Mouse (Mus musculus) kidney, embryonic 16.5 days (tissue): ENCODE measurements around the gene Apol6. TPM values are rescaled to one million over a fixed set of nuclear protein-coding genes. Genes with fewer than 3 reads are reported as not detected.
A peak's percentile ranks its signal among the peaks of the same experiment; 100 is the strongest.

ENCODE experiments used
- ATAC-seq: fragments of 200-750 bp; cut with Nextera tagmentation; 2 replicates; pipeline ENCODE4 v1.8.0; 2017; ENCODE audit warnings: moderate TSS enrichment; ENCODE audit not compliant: low FRiP score, low TSS enrichment
- H3K27ac ChIP-seq: fragments of 300-500 bp; sonication (generic); 2 replicates; pipeline ENCODE4 v1.5.1; 2014; ENCODE audit warnings: low read length
- H3K27me3 ChIP-seq: fragments of 300-500 bp; sonication (generic); 2 replicates; pipeline ENCODE4 v1.6.1; 2014; ENCODE audit warnings: low read length, control low read depth, mixed read lengths; ENCODE audit not compliant: insufficient read depth
- H3K36me3 ChIP-seq: fragments of 300-500 bp; sonication (generic); 2 replicates; pipeline ENCODE4 v1.6.1; 2014; ENCODE audit warnings: low read length, control low read depth, mixed read lengths; ENCODE audit not compliant: insufficient read depth
- H3K4me1 ChIP-seq: fragments of 300-500 bp; sonication (generic); 2 replicates; pipeline ENCODE4 v1.6.1; 2014; ENCODE audit warnings: low read length, control low read depth, mixed read lengths; ENCODE audit not compliant: insufficient read depth
- H3K4me2 ChIP-seq: fragments of 300-500 bp; sonication (generic); replicated peaks from 2 replicates; pipeline ENCODE4 v1.6.1; 2014; ENCODE audit warnings: low read depth, low read length
- H3K4me3 ChIP-seq: fragments of 300-500 bp; sonication (generic); 2 replicates; pipeline ENCODE4 v1.5.1; 2014; ENCODE audit warnings: mild to moderate bottlenecking, low read length
- H3K9ac ChIP-seq: fragments of 300-500 bp; sonication (generic); replicated peaks from 2 replicates; pipeline ENCODE4 v1.6.1; 2014; ENCODE audit warnings: low read length
- H3K9me3 ChIP-seq: fragments of 300-500 bp; sonication (generic); 2 replicates; pipeline ENCODE4 v1.6.1; 2016; ENCODE audit warnings: low read length, control low read depth
- WGBS: fragments of 180-500 bp; shearing (Covaris S2); extraction: QIAGEN DNeasy Blood & Tissue Kit; methylation state at CpG from one replicate; pipeline ENCODE4 v1.1.7; 2014; 5-methylcytosine and 5-hydroxymethylcytosine counted together
- polyA plus RNA-seq: library from polyadenylated mRNA; unstranded; fragments of >200 nt; fragmentation: Nextera tagmentation; extraction: Ambion mirVana; gene quantifications from 2 replicates; pipeline ENCODE4 v1.2.1, GENCODE M21; 2015

Gene Apol6
- polyA plus RNA-seq, 1 experiment from 2014 or later: not detected

- WGBS: 72% methylated on average over 3 of the region's 3 CpGs
- Histone ChIP-seq H3K9me3 (no peaks in the 10 kb centered on the region), H3K27me3 (no peaks in the 10 kb centered on the region), H3K4me3 (no peak overlapping the region), H3K4me1 (no peaks in the 10 kb centered on the region), H3K9ac (no peak overlapping the region), H3K4me2 (no peak overlapping the region), H3K36me3 (peaks cover 47% of the 10 kb centered on the region), H3K27ac (no peak overlapping the region)
- ATAC-seq: no peak
Measured at GRCm38 (mm10) chr15:77078786-77079185, 34.3 kb downstream of the Apol6 start.

- no peak overlapping the region for H3K4me3 ChIP-seq
- H3K4me2 ChIP-seq: no peak overlapping the region
- no peaks in the 10 kb centered on the region for H3K9me3 ChIP-seq
- no peak overlapping the region for H3K9ac ChIP-seq
- ATAC-seq: no peak
- H3K4me1 ChIP-seq: no peaks in the 10 kb centered on the region
- 77% methylated on average over 14 of the region's 14 CpGs for WGBS
- H3K36me3 ChIP-seq: peaks cover 47% of the 10 kb centered on the region
- H3K27me3 ChIP-seq: no peaks in the 10 kb centered on the region
- H3K27ac ChIP-seq: no peak overlapping the region
Measured at GRCm38 (mm10) chr15:77079256-77079822, 34.8 kb downstream of the Apol6 start.

- H3K27ac ChIP-seq: no peak overlapping the region
- H3K9me3 ChIP-seq: no peaks in the 10 kb centered on the region
- no peak overlapping the region for H3K4me3 ChIP-seq
- H3K4me2 ChIP-seq: no peak overlapping the region
- WGBS: 77% methylated on average over 11 of the region's 11 CpGs
- H3K27me3 ChIP-seq: no peaks in the 10 kb centered on the region
- peaks cover 49% of the 10 kb centered on the region for H3K36me3 ChIP-seq
- no peak overlapping the region for H3K9ac ChIP-seq
- no peaks in the 10 kb centered on the region for H3K4me1 ChIP-seq
- ATAC-seq: no peak
Measured at GRCm38 (mm10) chr15:77079890-77080361, 35.4 kb downstream of the Apol6 start.

DNA sequence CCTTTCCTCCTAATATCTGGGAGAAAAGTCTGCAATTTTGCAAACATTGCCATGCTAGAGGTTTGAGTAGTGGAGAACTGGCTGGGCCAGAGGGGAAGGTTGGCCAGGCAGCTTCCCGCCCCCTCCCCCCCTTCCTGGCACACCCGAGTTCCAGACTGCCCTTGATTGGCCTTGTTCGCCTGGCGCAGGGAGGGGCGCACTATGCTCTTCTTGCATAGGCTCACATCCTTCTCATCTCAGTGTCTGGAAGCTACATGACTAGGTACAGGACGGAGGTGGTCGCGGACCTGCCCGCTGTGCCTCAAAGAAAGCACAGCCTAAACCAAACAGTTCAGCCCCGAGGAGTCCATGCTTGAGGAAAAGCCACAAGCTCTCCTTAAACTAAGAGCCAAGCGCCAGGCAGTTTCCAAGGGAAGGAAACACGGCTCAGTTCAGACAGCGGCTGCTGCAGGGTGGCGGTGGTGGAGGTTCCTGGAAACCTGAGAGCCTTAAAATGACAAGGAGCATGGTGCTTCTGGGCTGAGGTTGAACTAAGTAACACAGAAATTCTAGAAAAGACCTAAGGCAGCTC is 36.2 kb downstream of the Apol6 start:
- 62% methylated on average over 14 of the region's 14 CpGs for WGBS
- no peaks in the 10 kb centered on the region for H3K27me3 ChIP-seq
- H3K4me2 ChIP-seq: no peak overlapping the region
- H3K9me3 ChIP-seq: no peaks in the 10 kb centered on the region
- peak overlapping the region; percentile 15; the same call in 1 of the 2 replicates for H3K27ac ChIP-seq
- ATAC-seq: no peak
- no peaks in the 10 kb centered on the region for H3K4me1 ChIP-seq
- H3K4me3 ChIP-seq: no peak overlapping the region
- H3K9ac ChIP-seq: no peak overlapping the region
- peaks cover 55% of the 10 kb centered on the region for H3K36me3 ChIP-seq

DNA sequence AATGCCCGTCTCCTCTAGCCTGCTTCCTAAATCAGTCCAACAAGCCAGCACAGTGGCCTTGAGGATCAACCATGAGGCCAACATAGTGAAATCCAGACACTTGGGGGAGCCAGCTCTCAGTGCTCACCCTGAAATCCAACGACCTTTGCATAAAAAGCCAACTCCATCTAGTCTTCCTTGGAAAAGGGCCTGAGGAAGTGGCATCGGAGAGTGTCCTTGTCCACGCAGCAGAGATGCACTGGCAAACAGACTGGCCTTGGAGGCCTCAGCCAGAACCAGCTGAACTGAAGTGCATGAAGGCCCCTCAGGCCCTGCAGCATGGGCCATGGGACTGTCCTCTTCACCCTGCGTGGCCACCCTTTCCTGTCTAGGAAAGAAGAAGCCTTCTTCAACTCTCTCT is 36.9 kb downstream of the Apol6 start:
- H3K9ac ChIP-seq: no peak overlapping the region
- H3K9me3 ChIP-seq: no peaks in the 10 kb centered on the region
- H3K4me2 ChIP-seq: no peak overlapping the region
- H3K27ac ChIP-seq: peak overlapping the region; percentile 15; the same call in 1 of the 2 replicates
- ATAC-seq: no peak
- H3K27me3 ChIP-seq: no peaks in the 10 kb centered on the region
- H3K4me3 ChIP-seq: no peak overlapping the region
- H3K4me1 ChIP-seq: no peaks in the 10 kb centered on the region
- 77% methylated on average over 5 of the region's 5 CpGs for WGBS
- peaks cover 52% of the 10 kb centered on the region for H3K36me3 ChIP-seq

DNA sequence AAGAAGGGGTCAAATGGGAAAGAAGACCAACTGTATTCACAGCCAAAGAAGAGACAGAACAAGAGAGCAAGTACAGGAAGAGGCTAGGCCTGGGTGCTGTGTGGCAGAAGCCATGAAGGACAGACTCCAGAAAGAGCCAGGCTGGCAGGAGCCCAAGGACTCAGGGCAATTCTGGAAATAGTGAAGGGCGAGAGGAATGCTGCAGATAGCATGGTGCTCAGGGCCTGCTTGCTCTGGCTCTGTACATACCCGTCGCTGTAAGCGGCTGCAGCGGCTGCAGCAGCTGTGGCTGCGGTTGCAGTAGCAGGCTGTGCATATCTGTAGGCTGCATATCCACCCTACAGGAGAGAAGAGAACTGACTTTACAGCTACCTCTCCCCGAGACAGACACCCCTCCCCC is 41.3 kb downstream of the Apol6 start:
- H3K9ac ChIP-seq: no peak overlapping the region
- no peak for ATAC-seq
- H3K9me3 ChIP-seq: no peaks in the 10 kb centered on the region
- H3K27ac ChIP-seq: no peak overlapping the region
- peaks cover 39% of the 10 kb centered on the region for H3K36me3 ChIP-seq
- H3K27me3 ChIP-seq: no peaks in the 10 kb centered on the region
- no peak overlapping the region for H3K4me3 ChIP-seq
- peaks cover 14% of the 10 kb centered on the region; the same call in 1 of the 2 replicates for H3K4me1 ChIP-seq
- no peak overlapping the region for H3K4me2 ChIP-seq
- WGBS: 93% methylated on average over 7 of the region's 7 CpGs

GRCm38 (mm10) chr15:77086488-77086887 is 42.0 kb downstream of the Apol6 start:
- no peak overlapping the region for H3K9ac ChIP-seq
- no peaks in the 10 kb centered on the region for H3K9me3 ChIP-seq
- ATAC-seq: no peak
- H3K36me3 ChIP-seq: peaks cover 38% of the 10 kb centered on the region
- H3K27ac ChIP-seq: no peak overlapping the region
- H3K4me1 ChIP-seq: peaks cover 14% of the 10 kb centered on the region; the same call in 1 of the 2 replicates
- 91% methylated on average over 1 of the region's 1 CpGs for WGBS
- no peak overlapping the region for H3K4me2 ChIP-seq
- no peak overlapping the region for H3K4me3 ChIP-seq
- no peaks in the 10 kb centered on the region for H3K27me3 ChIP-seq

DNA sequence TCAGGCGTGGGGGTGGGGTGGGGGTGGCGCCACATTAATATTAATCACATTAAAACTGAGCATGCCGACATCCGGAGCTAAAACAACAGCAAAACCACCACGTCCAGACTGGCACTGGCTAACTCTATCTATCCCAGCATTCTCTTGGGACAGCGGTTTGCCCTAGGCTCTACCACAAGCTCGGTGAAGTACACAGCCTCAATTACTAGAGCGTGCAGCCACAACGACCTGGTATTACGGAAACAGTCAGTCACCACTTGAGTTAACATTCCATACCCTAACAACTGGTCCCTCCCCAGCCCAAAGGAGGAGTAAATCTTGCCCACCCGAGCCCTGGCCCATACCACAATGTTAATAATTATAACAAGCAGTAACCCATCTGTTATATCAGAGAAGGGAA is 44.7 kb downstream of the Apol6 start:
- Histone ChIP-seq H3K9me3 (no peaks in the 10 kb centered on the region), H3K27me3 (no peaks in the 10 kb centered on the region), H3K4me1 (peaks cover 14% of the 10 kb centered on the region; the same call in 1 of the 2 replicates), H3K36me3 (peaks cover 27% of the 10 kb centered on the region), H3K9ac (no peak overlapping the region), H3K27ac (no peak overlapping the region), H3K4me2 (no peak overlapping the region), H3K4me3 (no peak overlapping the region)
- 44% methylated on average over 11 of the region's 11 CpGs for WGBS
- peak; percentile 65 for ATAC-seq

- no peaks in the 10 kb centered on the region for H3K9me3 ChIP-seq
- ATAC-seq: no peak
- H3K4me2 ChIP-seq: no peak overlapping the region
- WGBS: 89% methylated on average over 5 of the region's 5 CpGs
- H3K4me3 ChIP-seq: no peak overlapping the region
- no peaks in the 10 kb centered on the region for H3K27me3 ChIP-seq
- no peak overlapping the region for H3K27ac ChIP-seq
- H3K36me3 ChIP-seq: peaks cover 23% of the 10 kb centered on the region
- H3K9ac ChIP-seq: no peak overlapping the region
- peaks cover 14% of the 10 kb centered on the region; the same call in 1 of the 2 replicates for H3K4me1 ChIP-seq
Measured at GRCm38 (mm10) chr15:77090531-77090930, 46.0 kb downstream of the Apol6 start.

DNA sequence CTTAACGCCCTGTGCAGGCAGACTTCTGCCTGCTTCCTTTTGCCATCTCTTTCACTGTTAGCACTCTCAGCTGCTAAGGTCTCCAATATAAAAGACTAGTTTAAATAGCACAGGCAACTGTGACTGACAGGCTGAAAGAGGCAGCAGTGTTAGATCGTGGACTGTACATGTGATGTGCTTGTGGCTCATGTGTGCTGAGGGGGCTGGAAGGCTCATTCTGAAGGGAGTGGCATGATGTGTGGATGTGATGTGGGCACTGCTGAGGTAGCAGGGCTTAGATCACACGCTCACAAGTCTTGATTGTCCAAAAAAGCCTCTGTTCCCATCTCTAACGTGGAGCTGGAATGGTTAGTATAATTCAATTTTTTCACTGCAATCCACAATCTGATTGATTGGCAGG is 46.9 kb downstream of the Apol6 start:
- Histone ChIP-seq H3K9ac (no peak overlapping the region), H3K27me3 (no peaks in the 10 kb centered on the region), H3K27ac (no peak overlapping the region), H3K9me3 (no peaks in the 10 kb centered on the region), H3K4me3 (no peak overlapping the region), H3K4me1 (peaks cover 14% of the 10 kb centered on the region; the same call in 1 of the 2 replicates), H3K36me3 (peaks cover 22% of the 10 kb centered on the region), H3K4me2 (no peak overlapping the region)
- 88% methylated on average over 4 of the region's 4 CpGs for WGBS
- no peak for ATAC-seq
